Mouse (Mus musculus): Measurements from ENCODE around the gene H2-Oa.
A peak's percentile ranks its signal among the peaks of the same experiment; 100 is the strongest.

The H2-Oa gene

DNA sequence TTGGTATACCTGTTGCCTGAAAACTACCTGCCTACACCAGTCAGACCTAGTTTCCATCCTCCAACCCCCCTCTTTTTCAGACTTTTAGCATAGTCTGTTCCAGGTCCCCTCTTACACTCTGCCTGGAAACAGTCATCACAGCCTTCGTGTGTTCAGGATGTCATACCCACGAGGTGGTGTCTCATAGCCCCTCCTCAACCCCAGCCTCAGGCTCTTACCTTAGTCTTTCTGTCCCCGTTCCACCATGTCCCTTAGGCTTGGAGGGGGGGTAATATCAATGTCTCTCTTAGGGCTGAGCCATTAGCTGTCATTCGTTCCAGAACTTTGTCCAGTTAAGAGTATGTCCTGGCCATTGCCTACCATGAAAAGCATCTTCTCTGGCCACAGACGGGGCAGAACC is 9.0 kb downstream of the H2-Oa start:
- no peak for DNase-seq (ENCODE audit: extremely low read depth, insufficient read length, low spot score)

DNA sequence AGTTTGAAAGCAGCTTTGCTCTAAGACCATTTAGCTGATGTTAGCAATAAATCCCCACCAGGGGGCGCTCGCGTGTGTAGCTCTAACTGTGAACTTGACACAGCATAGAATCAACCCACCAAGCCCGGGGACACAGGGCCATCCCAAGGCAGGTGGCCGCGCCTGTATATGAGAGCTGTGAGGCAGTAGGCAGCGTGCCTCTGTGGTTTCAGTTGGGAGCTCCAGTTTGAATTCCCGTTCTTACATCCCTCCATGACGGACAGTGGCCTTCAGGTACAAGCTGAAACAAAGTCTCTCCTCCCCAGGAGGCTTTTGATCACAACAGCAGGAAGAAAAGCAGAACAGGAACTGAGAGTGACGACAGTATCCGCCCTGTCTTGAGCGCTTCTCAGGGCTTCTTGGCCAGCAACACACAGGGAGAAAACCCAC is 9.5 kb downstream of the H2-Oa start:
- peak; percentile 72 for DNase-seq (ENCODE audit: extremely low read depth, insufficient read length, low spot score)

DNA sequence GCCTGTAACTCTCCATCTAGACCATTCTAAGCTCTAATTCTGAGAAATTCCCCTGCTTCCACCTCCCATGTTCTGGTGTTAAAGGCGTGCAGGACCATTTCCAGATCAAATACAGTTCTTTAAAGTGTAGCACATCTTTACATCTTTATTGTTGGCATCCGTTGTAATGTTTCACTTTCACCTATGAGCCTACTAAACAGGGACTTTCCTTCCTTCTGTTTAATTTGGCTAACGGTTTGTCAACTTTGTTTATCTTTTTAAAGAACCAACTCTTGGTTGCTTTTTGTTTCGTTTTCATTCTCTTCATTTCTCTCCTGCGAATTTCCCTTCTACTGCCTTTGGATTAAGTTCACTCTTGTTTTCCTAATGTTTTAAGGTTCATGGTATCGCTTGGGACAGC is 10.7 kb downstream of the H2-Oa start:
- no peak for DNase-seq (ENCODE audit: extremely low read depth, insufficient read length, low spot score)

GRCm38 (mm10) chr17:34104804-34105203 is 12.7 kb downstream of the H2-Oa start:
- no peak for DNase-seq (ENCODE audit: extremely low read depth, insufficient read length, low spot score)

DNA sequence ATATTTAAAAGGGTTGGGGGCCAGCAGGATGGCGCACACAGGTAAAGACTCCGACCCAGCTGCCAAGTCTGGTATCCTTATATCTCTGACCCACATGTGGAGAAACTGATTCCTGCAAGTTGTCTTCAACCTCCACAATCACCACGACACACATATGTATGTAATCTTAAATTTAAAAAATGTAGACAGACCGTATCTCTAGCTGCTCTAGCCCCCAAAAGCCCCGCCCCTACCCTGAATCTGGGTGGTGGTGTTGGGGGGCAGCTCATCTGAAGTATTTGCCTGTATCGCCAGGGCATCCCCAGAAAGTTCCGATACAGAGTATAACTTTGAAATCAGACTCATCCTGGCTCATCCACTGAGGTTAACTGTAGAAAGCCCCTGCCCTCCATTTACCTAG is 14.4 kb downstream of the H2-Oa start:
- no peak for DNase-seq (ENCODE audit: extremely low read depth, insufficient read length, low spot score)

- no peak for DNase-seq (ENCODE audit: extremely low read depth, insufficient read length, low spot score)
Observed at GRCm38 (mm10) chr17:34107109-34107867, 15.1 kb downstream of the H2-Oa start.

DNA sequence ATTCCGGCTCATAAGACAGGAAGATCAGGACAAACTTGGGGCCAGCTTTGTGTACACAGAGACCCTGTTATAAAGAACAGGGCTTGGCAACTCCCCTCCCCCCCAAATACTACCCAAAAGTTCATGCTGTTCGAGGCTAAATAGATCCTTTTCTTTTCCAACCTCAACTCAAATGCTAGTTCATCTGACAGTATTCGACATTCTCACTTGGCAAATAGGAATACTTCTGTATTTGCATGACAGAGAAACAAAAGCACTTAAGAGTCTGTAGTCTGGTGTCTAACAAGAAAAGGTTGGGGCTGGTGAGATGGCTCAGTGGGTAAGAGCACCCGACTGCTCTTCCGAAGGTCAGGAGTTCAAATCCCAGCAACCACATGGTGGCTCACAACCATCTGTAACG is 16.3 kb downstream of the H2-Oa start:
- no peak for DNase-seq (ENCODE audit: extremely low read depth, insufficient read length, low spot score)

DNA sequence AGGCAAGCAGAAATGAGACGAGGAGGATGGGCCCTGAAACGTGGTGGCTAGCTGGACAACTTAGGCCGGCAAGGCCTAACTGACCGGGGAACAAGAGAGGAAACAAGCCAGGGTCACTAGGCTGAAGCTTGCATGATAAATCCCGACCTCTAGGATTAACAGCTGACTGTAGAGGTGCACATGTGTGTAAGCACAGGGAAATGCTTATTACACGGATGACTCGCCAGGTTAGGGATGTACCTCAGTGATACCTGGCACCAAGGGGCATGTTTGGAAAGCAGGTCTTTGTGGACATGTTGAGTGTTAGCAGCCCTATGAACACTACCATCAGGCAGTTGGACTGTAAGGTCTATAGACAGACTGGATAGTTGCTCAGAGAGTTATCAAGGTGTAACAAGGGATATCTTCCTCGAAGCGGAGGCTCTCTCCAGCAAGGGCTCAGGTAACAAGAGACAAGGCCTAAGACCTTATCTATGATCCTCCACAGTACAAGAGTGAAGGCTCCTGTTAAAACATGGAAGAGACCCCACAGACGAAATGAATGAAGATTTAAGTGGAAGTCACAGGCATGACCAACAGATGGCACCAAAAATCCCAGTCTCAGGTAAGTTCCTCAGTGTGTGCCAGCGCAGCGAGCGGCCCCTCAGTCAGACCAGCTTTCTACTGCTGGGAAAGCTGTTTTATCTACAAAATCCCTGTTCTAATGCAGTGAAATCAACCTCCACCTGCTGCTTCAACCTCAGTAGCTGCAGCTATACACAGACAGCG is 17.1 kb downstream of the H2-Oa start:
- DNase-seq (ENCODE audit: extremely low read depth, insufficient read length, low spot score) = no peak

- DNase-seq (ENCODE audit: extremely low read depth, insufficient read length, low spot score) = no peak
Observed at GRCm38 (mm10) chr17:34109806-34110195, 17.7 kb downstream of the H2-Oa start.

DNA sequence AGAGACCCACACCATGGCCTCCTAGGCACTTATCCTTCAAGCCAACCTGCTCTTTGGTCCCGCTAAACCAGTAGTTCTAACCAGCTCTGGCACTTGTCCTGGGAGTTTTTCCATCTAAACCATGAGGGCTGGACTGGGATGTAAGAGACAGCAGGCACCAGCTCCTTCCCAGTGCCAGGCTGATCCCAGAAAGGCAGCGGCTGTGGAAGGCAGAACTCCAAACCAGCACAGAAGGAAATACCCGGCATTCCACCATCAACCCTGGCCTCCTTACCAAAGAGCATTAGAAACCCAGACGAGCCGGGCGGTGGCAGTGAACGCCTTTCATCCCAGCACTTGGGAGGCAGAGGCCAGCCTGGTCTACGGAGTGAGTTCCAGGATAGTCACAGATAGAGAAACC is 18.2 kb downstream of the H2-Oa start:
- DNase-seq (ENCODE audit: extremely low read depth, insufficient read length, low spot score) = no peak

GRCm38 (mm10) chr17:34114114-34114513 is 22.0 kb downstream of the H2-Oa start:
- DNase-seq (ENCODE audit: extremely low read depth, insufficient read length, low spot score) = no peak

DNA sequence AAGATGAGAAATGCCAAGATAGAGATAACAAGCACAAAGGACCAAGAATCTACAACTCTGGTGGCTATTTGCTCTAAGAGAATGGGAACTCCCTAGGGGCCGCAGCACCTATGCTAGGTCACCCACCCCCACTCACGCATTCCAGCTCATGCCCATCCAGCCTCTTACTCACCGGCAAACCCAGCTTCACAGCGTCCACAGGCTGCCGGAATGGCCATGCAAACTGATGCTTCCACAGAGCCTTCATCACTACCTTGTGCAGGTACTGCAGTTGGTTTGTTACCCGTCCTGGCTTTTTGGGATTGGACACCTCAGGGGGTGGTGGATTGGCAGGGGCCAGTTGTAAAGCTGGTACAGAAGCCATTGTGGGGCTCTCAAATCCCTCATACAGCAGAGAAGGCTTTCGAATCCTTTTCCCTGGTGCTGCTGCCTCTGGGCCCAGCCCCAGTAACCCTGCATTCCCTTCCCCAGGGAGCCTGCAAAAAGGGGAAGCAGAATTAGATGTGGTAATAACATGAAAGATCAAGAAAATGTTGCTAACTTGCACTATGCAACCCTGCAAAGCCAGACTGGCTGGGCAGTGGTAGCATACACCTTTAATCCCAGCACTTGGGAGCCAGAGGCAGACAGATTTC is 24.7 kb downstream of the H2-Oa start:
- peak; percentile 49 for DNase-seq (ENCODE audit: extremely low read depth, insufficient read length, low spot score)

- DNase-seq (ENCODE audit: extremely low read depth, insufficient read length, low spot score) = peak; percentile 47
Observed at GRCm38 (mm10) chr17:34117421-34118112, 25.4 kb downstream of the H2-Oa start.

DNA sequence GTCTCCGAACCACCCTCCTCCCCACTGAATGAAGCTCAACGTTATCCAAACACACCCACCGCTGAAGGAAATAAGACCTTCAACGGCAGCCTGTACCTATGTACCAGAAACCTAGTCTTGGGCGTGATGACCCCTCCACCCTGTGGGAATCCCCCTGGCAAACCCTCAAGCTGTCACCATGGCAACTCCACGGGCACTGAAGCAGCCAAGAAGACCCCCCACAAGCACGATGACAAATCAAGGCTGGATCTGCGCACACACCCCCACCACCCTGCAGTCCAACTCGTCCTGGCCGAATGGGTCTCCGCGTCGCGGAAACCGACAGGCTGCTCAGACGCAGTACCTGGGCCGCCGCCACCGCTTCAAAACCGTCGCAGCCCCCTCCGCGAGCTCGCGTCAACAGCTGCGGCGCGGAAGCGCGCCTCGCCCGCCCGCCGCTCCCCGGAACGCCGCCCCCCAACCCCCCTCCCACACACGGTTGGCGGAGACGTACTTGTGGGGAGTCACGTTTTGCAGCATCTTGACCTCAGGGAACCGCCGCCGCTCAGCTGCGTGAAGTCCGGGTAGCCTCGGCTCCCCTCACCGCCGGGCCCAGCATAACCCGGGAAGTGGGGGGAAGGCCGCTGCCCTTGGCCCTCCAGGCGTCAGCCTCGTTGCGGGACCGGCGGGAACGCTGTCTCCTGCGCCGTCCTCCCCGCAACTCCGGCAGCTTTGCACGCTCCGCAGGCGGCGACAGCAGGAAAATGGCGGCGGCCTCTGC is 26.2 kb downstream of the H2-Oa start:
- peak; percentile 67 for DNase-seq (ENCODE audit: extremely low read depth, insufficient read length, low spot score)

- no peak for DNase-seq (ENCODE audit: extremely low read depth, insufficient read length, low spot score)
Observed at GRCm38 (mm10) chr17:34118873-34119248, 26.7 kb downstream of the H2-Oa start.

GRCm38 (mm10) chr17:34119249-34120179 is 27.4 kb downstream of the H2-Oa start, which contains the start of gene H2-DMa:
Gene H2-DMa, plus strand, starts transcription at chr17:34119541.
- peak; percentile 98 for DNase-seq (ENCODE audit: extremely low read depth, insufficient read length, low spot score)

DNA sequence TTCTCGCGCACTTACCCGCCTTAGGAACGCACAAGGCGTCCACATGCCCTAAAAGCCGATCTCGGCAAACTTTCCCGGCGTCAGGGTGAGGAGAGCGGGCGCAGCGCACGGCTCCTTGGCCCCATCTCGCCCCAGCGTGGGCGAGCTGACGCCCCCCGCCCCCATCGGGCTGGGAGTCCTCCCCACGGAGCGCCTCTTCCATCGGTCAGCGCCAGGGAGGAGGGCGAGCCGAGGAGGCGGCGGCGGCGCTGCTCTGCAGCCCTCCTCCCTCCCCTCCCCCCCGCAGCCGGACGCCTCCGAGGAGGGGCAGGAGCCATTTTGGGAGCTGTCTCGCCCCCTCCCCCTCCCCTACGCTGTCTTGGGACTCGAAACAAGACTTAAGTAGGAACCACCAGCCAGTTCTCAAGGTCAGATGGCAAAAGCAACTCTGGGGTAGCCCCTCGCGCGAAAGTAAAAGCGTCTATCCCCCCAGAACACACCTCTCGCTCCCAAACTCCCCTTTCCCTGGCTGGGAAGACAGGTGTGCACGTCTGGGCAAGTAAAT is 28.1 kb downstream of the H2-Oa start:
- DNase-seq (ENCODE audit: extremely low read depth, insufficient read length, low spot score) = peak; percentile 86

DNA sequence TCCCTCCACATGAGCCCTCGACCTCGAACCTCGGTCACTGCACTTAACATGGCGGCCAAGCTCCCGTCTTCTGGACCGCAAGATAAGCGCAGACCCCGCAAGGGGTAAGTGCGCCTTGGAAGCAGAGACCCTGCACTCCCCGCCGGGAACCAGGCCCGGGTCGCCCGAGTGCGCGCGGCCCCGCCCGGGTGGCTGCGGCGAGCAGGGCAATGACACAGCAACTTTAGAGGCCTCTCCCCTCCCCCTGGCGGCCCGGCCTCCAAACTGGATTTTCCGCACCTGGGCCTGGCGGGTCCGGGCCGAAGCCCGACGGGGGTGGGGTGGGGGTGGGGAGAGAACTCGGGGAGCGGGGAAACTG is 28.7 kb downstream of the H2-Oa start:
- DNase-seq (ENCODE audit: extremely low read depth, insufficient read length, low spot score) = no peak

All from 3134 (cell line).